Mouse (Mus musculus) spleen, adult 2 months (tissue): ENCODE data around the gene Gpc5.

Experiments used
- CTCF ChIP-seq: fragments of 200-500 bp; IDR thresholded peaks from 2 replicates; pipeline ENCODE4 v1.5.1; 2011; ENCODE audit warnings: mild to moderate bottlenecking, inconsistent platforms; ENCODE audit not compliant: insufficient read depth, insufficient read length, insufficient replicate concordance; ENCODE audit errors: extremely low read depth
- POLR2A ChIP-seq: fragments of 200-500 bp; IDR thresholded peaks from 2 replicates; pipeline ENCODE4 v1.6.1; 2011; ENCODE audit warnings: low read depth, low read length, inconsistent platforms

DNA sequence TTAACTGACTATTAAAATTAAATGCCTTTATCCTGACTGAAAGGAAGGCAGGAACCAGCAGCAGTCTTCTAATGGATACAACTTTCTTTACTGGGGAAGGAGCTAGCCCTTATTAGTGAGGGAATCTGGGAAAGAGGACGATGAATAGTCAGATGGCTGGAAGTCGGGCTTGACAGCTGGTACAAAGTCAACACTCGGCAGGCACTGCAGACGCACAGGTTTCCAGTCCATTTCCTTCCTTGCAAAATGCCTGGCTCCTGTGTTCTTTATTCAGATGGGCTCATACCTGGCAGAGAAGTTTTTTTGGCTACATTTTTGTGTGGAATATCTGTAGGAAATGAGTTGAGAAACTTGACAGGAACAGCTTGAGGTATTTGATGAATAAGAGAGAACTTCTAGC is 1364.2 kb downstream of the Gpc5 start:
- no peak for TF ChIP-seq CTCF
- no peak for TF ChIP-seq POLR2A
